Mouse (Mus musculus) lung, adult 2 months (tissue): ENCODE measurements around the gene Per1.

Source experiments
- CTCF ChIP-seq: fragments of 200-500 bp; IDR thresholded peaks from 2 replicates; pipeline ENCODE4 v1.5.1; 2011; ENCODE audit warnings: mild to moderate bottlenecking, low read length, control low read depth; ENCODE audit not compliant: insufficient read depth
- POLR2A ChIP-seq: fragments of 200-500 bp; IDR thresholded peaks from 2 replicates; pipeline ENCODE4 v1.6.1; 2011; ENCODE audit warnings: low read depth, mild to moderate bottlenecking, control low read depth, low read length, borderline replicate concordance; ENCODE audit errors: extremely low read depth

GRCm38 (mm10) chr11:69104487-69104886 lies 9.5 kb downstream of the Per1 start:
- TF ChIP-seq POLR2A (no peak), CTCF (no peak)
